Mouse (Mus musculus) small intestine, adult 2 months (tissue): ENCODE results near the gene Spatc1l. TPM values are rescaled to one million over a fixed set of nuclear protein-coding genes. Genes with fewer than 3 reads are reported as not detected.

ENCODE experiments used
- H3K27ac ChIP-seq: fragments of 200-500 bp; 2 replicates; pipeline ENCODE4 v1.5.1; 2012; ENCODE audit warnings: low read depth, low read length, control low read depth, inconsistent platforms; ENCODE audit not compliant: insufficient read depth
- H3K27me3 ChIP-seq: fragments of 200-500 bp; 2 replicates; pipeline ENCODE4 v1.6.1; 2012; ENCODE audit warnings: mild to moderate bottlenecking, moderate library complexity, low read length, inconsistent platforms; ENCODE audit not compliant: control insufficient read depth, insufficient read depth
- H3K36me3 ChIP-seq: fragments of 200-500 bp; 2 replicates; pipeline ENCODE4 v1.6.1; 2012; ENCODE audit warnings: mild to moderate bottlenecking, low read length, control low read depth, inconsistent platforms; ENCODE audit not compliant: control insufficient read depth, insufficient read depth
- H3K4me1 ChIP-seq: fragments of 200-500 bp; 2 replicates; pipeline ENCODE4 v1.6.1; 2012; ENCODE audit warnings: low read length, inconsistent platforms, mixed read lengths; ENCODE audit not compliant: control insufficient read depth, insufficient read depth, insufficient read length
- H3K4me3 ChIP-seq: fragments of 200-500 bp; 2 replicates; pipeline ENCODE4 v1.5.1; 2012; ENCODE audit warnings: low read depth, mild to moderate bottlenecking, control low read depth, inconsistent platforms, low read length, moderate library complexity
- CTCF ChIP-seq: fragments of 200-500 bp; IDR thresholded peaks from 2 replicates; pipeline ENCODE4 v1.5.1; 2012; ENCODE audit warnings: low read depth, mild to moderate bottlenecking, control low read depth, inconsistent platforms, low read length, moderate library complexity, mixed read lengths; ENCODE audit not compliant: insufficient replicate concordance, insufficient read length; ENCODE audit errors: extremely low read depth
- POLR2A ChIP-seq: fragments of 200-500 bp; IDR thresholded peaks from 2 replicates; pipeline ENCODE4 v1.6.1; 2012; ENCODE audit warnings: low read depth, mild to moderate bottlenecking, control low read depth, inconsistent platforms, low read length, moderate library complexity
- WGBS: fragments of 180-500 bp; shearing (Covaris S2); methylation state at CpG from one replicate; pipeline ENCODE4 v1.1.7; 2018; 5-methylcytosine and 5-hydroxymethylcytosine counted together
- polyA plus RNA-seq: library from polyadenylated mRNA; depleted of rRNA; stranded (reverse); fragments of >200 nt; gene quantifications from 2 replicates; pipeline ENCODE4 v1.2.3, GENCODE M21; 2012

Spatc1l gene
- polyA plus RNA-seq, 1 experiment: 0.11 TPM

GRCm38 (mm10) chr10:76569996-76570685 is 8.1 kb downstream of the Spatc1l start:
- Histone ChIP-seq H3K27ac (no peak overlapping the region), H3K4me3 (no peak overlapping the region), H3K27me3 (no peaks in the 10 kb centered on the region), H3K4me1 (no peaks in the 10 kb centered on the region), H3K36me3 (no peaks in the 10 kb centered on the region)
- no peak for TF ChIP-seq CTCF
- TF ChIP-seq POLR2A: no peak
- 71% methylated on average over 22 of the region's 22 CpGs for WGBS

- TF ChIP-seq POLR2A (no peak), CTCF (no peak)
- H3K27ac ChIP-seq: no peak overlapping the region
- WGBS: 64% methylated on average over 2 of the region's 2 CpGs
- H3K27me3 ChIP-seq: no peaks in the 10 kb centered on the region
- H3K4me1 ChIP-seq: no peaks in the 10 kb centered on the region
- H3K36me3 ChIP-seq: no peaks in the 10 kb centered on the region
- no peak overlapping the region for H3K4me3 ChIP-seq
These were observed 9.0 kb downstream of the Spatc1l start for GRCm38 (mm10) chr10:76571070-76571469.

GRCm38 (mm10) chr10:76572151-76572550 is 10.1 kb downstream of the Spatc1l start:
- Histone ChIP-seq H3K4me1 (no peaks in the 10 kb centered on the region), H3K27me3 (no peaks in the 10 kb centered on the region), H3K4me3 (no peak overlapping the region), H3K36me3 (no peaks in the 10 kb centered on the region), H3K27ac (no peak overlapping the region)
- 66% methylated on average over 3 of the region's 3 CpGs for WGBS
- TF ChIP-seq CTCF (no peak), POLR2A (no peak)

- no peaks in the 10 kb centered on the region for H3K4me1 ChIP-seq
- H3K27ac ChIP-seq: no peak within 1 kb of the TSS
- WGBS: 61% methylated on average over 3 of the region's 3 CpGs
- no peak within 1 kb of the TSS for H3K4me3 ChIP-seq
- no peaks in the 10 kb centered on the region for H3K27me3 ChIP-seq
- TF ChIP-seq POLR2A (no peak), CTCF (no peak)
- no peaks in the 10 kb centered on the region for H3K36me3 ChIP-seq
These were observed 13.3 kb downstream of the Spatc1l start, which contains the start of gene Ftcd for GRCm38 (mm10) chr10:76575374-76575773. TSS of gene Ftcd (plus strand) at chr10:76575648.

- TF ChIP-seq CTCF: no peak
- TF ChIP-seq POLR2A: no peak
- Histone ChIP-seq H3K27ac (no peak overlapping the region), H3K4me1 (no peaks in the 10 kb centered on the region), H3K4me3 (no peak overlapping the region), H3K36me3 (no peaks in the 10 kb centered on the region), H3K27me3 (no peaks in the 10 kb centered on the region)
- 60% methylated on average over 7 of the region's 7 CpGs for WGBS
These were observed 14.8 kb downstream of the Spatc1l start for GRCm38 (mm10) chr10:76576920-76577319.

- H3K4me3 ChIP-seq: no peak overlapping the region
- no peaks in the 10 kb centered on the region for H3K4me1 ChIP-seq
- no peaks in the 10 kb centered on the region for H3K36me3 ChIP-seq
- H3K27me3 ChIP-seq: 0 out of 2 replicates have a peak, but pooled peaks cover 3% of the 10 kb centered on the region
- 12% methylated on average over 10 of the region's 10 CpGs for WGBS
- no peak overlapping the region for H3K27ac ChIP-seq
- TF ChIP-seq CTCF (no peak), POLR2A (no peak)
These were observed 22.1 kb downstream of the Spatc1l start for GRCm38 (mm10) chr10:76584138-76584537.

- Histone ChIP-seq H3K36me3 (no peaks in the 10 kb centered on the region), H3K27ac (no peak overlapping the region), H3K4me3 (no peak overlapping the region), H3K4me1 (no peaks in the 10 kb centered on the region), H3K27me3 (0 out of 2 replicates have a peak, but pooled peaks cover 3% of the 10 kb centered on the region)
- TF ChIP-seq POLR2A (no peak), CTCF (no peak)
- WGBS: 38% methylated on average over 1 of the region's 1 CpGs
These were observed 24.1 kb downstream of the Spatc1l start for GRCm38 (mm10) chr10:76586190-76586589.

GRCm38 (mm10) chr10:76590197-76590596 is 28.1 kb downstream of the Spatc1l start:
- H3K4me3 ChIP-seq: no peak overlapping the region
- 81% methylated on average over 11 of the region's 11 CpGs for whole genome bisulfite sequencing
- no peaks in the 10 kb centered on the region for H3K4me1 ChIP-seq
- H3K27ac ChIP-seq: no peak overlapping the region
- TF ChIP-seq CTCF: no peak
- no peak for TF ChIP-seq POLR2A
- H3K27me3 ChIP-seq: no peaks in the 10 kb centered on the region
- no peaks in the 10 kb centered on the region for H3K36me3 ChIP-seq
